Mouse (Mus musculus): ENCODE results near the gene Plppr3. TPM values are rescaled to one million over a fixed set of nuclear protein-coding genes. Genes with fewer than 3 reads are reported as not detected.
A peak's percentile ranks its signal among the peaks of the same experiment; 100 is the strongest.

The Plppr3 gene
- total RNA-seq, 2 experiments from 2014 or later: 28.4 to 28.7 TPM

DNA sequence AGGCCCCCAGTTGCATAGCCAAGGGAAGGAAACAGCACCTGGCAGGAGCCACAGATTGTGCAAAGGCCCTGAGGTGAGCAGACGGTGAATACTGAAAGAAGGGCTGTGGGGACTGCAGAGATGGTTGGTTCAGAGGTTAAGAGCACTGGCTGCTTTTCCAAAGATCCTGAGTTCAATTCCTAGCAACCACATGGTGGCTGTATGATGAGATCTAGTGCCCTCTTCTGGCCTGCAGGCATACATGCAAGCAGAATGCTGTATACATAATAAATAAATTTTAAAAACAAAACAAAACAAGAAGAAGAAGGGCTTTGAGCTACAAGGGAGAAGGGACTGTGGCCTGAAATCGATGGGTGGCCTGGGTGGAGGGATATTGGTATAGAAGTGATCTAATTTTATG is 57.3 kb downstream of the Plppr3 start:
- no peak for DNase-seq

DNA sequence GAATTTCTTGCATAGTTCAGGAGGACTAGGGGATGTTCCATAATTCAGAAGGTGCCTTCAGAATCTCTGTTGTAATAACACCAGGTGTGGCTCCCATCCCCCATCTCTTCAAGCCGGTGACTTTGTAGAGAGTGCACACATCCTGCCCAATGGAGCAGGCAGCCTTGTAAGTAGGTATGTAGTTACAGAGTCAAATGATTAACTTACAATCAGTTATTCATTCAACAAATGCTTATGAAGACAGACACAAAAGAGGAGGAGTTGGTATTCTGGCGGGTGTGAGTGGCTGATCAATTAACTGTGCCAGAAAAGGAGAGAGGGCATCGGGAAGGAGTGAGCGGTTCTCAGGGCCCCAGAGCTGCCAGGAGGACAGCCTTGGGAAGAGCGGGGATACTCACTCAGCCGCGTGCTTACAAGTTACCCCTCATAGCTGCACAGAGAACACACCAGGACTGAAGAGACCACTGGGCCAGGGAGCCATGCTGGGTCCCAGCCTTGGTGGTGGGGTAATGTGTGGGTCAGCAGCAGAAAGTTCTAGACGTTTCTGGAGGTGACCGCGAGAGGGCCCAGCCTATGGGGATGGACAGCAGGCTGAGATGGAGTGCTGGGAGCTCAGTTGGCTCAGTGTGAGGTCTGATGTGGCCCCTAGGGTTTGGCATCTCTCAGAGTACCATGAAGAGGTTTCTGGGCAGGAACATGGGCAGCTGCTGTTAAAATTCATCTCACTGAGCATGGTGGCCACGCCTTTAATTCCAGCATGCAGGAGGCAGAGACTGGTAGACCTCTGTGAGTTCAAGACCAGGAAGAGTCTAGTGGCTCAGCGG is 58.6 kb downstream of the Plppr3 start:
- DNase-seq: no peak

DNA sequence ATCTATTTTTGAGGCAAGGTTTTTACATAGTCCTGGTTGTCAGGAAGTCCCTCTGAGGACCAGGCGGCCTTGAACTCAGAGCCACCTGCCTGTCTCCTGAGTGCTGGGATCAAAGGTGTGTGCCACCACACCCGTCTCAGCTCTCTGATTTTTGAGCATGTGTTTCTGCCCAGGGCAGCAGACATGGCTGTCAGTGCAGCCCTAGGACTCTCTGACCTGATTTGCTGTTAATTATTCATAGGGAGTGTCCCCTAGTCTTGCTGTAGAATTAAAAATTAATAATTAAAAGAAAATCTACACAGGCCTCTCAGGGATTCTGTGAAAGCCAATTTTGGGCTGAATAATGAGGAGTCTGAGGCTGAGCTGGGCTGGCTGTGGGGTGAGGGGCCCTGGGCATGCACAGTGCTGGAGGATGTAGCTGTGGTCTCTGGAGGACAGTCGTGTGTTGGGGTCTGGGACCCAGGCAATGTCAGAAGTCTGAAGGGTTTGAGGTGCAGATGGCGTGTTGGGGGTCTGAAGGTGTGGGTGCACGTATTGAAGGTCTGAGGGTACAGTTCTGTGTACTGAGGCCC is 60.1 kb downstream of the Plppr3 start:
- no peak for DNase-seq

DNA sequence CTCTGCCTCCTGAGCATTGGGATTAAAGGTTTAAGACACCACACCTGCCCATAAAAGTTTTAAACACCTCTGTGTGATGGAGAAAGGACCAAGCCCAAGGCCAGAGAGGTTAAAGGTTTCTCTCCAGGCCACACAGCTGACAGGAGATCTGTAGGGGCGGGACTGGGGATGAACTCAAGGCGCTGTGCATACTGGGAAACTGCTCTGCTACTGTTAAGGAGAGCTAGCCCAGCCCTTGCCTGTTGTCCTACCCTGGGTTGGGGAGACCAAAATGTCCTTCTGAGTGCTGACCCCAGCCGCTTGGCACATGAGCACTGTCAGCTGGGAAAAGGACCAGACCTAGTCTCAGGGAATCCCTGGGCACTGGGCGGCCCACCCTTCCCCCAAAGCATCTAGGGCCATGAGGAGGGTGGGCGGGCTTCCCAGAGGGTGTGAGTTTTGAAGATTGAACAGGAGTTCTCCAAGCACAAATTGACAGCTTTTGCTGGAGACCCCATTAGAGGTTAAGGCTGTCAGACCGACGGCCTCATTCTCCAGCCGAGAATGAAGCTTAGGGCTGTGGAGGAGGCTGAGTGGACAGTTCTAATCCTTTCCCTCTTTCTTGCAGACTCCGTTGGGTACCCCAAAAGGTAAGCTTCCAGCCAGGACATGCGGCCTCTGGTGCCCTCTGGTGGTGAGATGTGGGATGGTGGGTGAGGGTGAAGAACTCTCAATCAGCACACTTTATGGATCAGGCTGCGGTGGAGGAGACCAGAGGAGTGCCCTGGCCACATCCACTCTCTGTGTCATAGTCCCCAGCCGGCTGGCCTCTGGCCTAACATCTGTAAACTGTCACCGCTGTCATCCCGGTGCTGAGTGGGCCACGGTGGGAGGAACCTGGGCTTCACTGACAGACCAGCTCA is 62.4 kb downstream of the Plppr3 start:
- DNase-seq: peak; percentile 83 to 89

Small RNA genes lying within 50 kb of the gene (microRNA-seq; reads per million reads assigned to microRNA genes)
- 0 to 0.21 reads per million in 2 experiments for gene Mir6910

Other genes starting within 250 kb of the Plppr3 start
- 10 to 100 TPM; 44.0 to 44.8 TPM for gene Shc2, start 236.7 kb downstream of the Plppr3 start, total RNA-seq (2021)
- gene Odf3l2, start 228.9 kb downstream of the Plppr3 start, total RNA-seq (2021): under 1 TPM in 1 of 2 experiments, not detected in 1; 0.61 TPM
- not detected for gene Madcam1, start 210.1 kb downstream of the Plppr3 start, total RNA-seq (2021)
- 10 to 100 TPM; 64.6 to 68.3 TPM for gene Tpgs1, start 205.3 kb downstream of the Plppr3 start, total RNA-seq (2021)
- 10 to 100 TPM; 67.0 to 70.2 TPM for gene Cdc34, start 192.4 kb downstream of the Plppr3 start, total RNA-seq (2021)
- 1 to 10 TPM; 2.4 to 2.5 TPM for gene Gzmm, start 185.6 kb downstream of the Plppr3 start, total RNA-seq (2021)
- gene Bsg, start 170.1 kb downstream of the Plppr3 start, total RNA-seq (2021): 100 to 1,000 TPM; 555 to 610 TPM
- 100 to 1,000 TPM; 106 to 118 TPM for gene Hcn2, start 158.0 kb downstream of the Plppr3 start, total RNA-seq (2021)
- gene Polrmt, start 128.1 kb downstream of the Plppr3 start, total RNA-seq (2021): 10 to 100 TPM; 50.1 to 52.6 TPM
- gene Fgf22, start 119.6 kb downstream of the Plppr3 start, total RNA-seq (2021): 1 to 10 TPM; 1.1 to 1.3 TPM
- 10 to 100 TPM; 81.4 to 82.9 TPM for gene Rnf126, start 107.7 kb downstream of the Plppr3 start, total RNA-seq (2021)
- gene Fstl3, start 97.4 kb downstream of the Plppr3 start, total RNA-seq (2021): 1 to 10 TPM; 1.3 to 1.8 TPM
- under 1 TPM; 0.47 to 0.73 TPM for gene Prss57, start 83.7 kb downstream of the Plppr3 start, total RNA-seq (2021)
- gene Palm, start 81.1 kb downstream of the Plppr3 start, total RNA-seq (2021): 100 to 1,000 TPM; 262 to 290 TPM
- gene Misp, start 53.6 kb downstream of the Plppr3 start, total RNA-seq (2021): 1 to 10 TPM in 1 of 2 experiments, under 1 TPM in 1; 0.82 to 1.4 TPM
- 10 to 100 TPM; 43.1 to 52.6 TPM for gene Ptbp1, start 20.2 kb downstream of the Plppr3 start, total RNA-seq (2021)
- gene Prtn3, start 158 bp downstream of the Plppr3 start, total RNA-seq (2021): 1 to 10 TPM in 1 of 2 experiments, not detected in 1; 1.0 TPM
- not detected for gene Elane, start 11.6 kb upstream of the Plppr3 start, total RNA-seq (2021)
- gene Cfd, start 16.2 kb upstream of the Plppr3 start, total RNA-seq (2021): not detected
- 10 to 100 TPM; 53.0 to 54.1 TPM for gene Med16, start 34.3 kb upstream of the Plppr3 start, total RNA-seq (2021)
- not detected for gene Gm26602, start 36.2 kb upstream of the Plppr3 start, total RNA-seq (2021)
- 1 to 10 TPM; 6.4 to 6.8 TPM for gene Kiss1r, start 42.3 kb upstream of the Plppr3 start, total RNA-seq (2021)
- gene R3hdm4, start 46.6 kb upstream of the Plppr3 start, total RNA-seq (2021): 100 to 1,000 TPM; 397 to 399 TPM
- 1 to 10 TPM; 4.8 to 5.1 TPM for gene Arid3a, start 52.4 kb upstream of the Plppr3 start, total RNA-seq (2021)
- 10 to 100 TPM; 43.2 to 48.2 TPM for gene Wdr18, start 85.5 kb upstream of the Plppr3 start, total RNA-seq (2021)
- under 1 TPM; 0.10 TPM for gene Grin3b, start 96.1 kb upstream of the Plppr3 start, total RNA-seq (2021)
- gene Tmem259, start 109.7 kb upstream of the Plppr3 start, total RNA-seq (2021): 100 to 1,000 TPM; 117 to 124 TPM
- gene Cnn2, start 114.0 kb upstream of the Plppr3 start, total RNA-seq (2021): 1 to 10 TPM; 5.5 to 6.6 TPM
- 10 to 100 TPM; 10.9 to 11.0 TPM for gene Abca7, start 121.9 kb upstream of the Plppr3 start, total RNA-seq (2021)
- gene Arhgap45, start 142.0 kb upstream of the Plppr3 start, total RNA-seq (2021): 1 to 10 TPM; 3.2 to 4.2 TPM
- 10 to 100 TPM; 74.8 to 86.0 TPM for gene Polr2e, start 165.2 kb upstream of the Plppr3 start, total RNA-seq (2021)
- 100 to 1,000 TPM; 445 to 446 TPM for gene Gpx4, start 172.5 kb upstream of the Plppr3 start, total RNA-seq (2021)
- 10 to 100 TPM; 17.2 to 20.7 TPM for gene Sbno2, start 230.9 kb upstream of the Plppr3 start, total RNA-seq (2021)
- gene Stk11, start 241.2 kb upstream of the Plppr3 start, total RNA-seq (2021): 10 to 100 TPM; 93.3 to 95.9 TPM

Measured in layer of hippocampus, postnatal 36 days (tissue).